Comparison of ENCODE assay signal across 25 mouse cellular contexts in the genomic region with DNA sequence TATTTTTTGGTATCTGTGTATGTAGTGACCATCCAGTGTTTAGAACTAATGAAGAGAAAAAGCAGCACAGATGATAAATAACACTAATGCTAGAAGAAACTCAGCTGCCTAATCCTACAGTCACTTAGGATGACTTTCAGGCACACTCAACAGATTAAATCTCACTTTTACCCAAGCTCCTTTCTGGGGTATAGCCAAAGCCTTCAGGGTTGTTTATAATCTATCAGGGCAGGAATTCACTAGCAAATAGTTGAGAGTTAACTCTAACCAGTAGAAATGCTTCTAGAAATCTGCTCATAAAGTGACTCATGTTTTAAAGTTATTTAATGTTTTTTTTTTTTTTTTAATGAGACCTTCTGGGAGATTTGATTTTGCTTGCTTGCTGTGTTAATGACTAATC. TPM values are rescaled to one million over a fixed set of nuclear protein-coding genes. Genes with fewer than 3 reads are reported as not detected.
A peak's percentile ranks its signal among the peaks of the same experiment; 100 is the strongest.
DNase-seq lines count a peak whose midpoint lies in the region; ATAC-seq and TF ChIP-seq lines count a peak whose summit lies in the region.
"Had no signal": no experiment of that assay in that cellular context is flagged by ENCODE, and none has a peak within 500 bp of the region (broad histone marks: within the 10 kb centered on the region; RNA-seq: fewer than 3 reads in every experiment).

No protein-coding gene starts in this region.

- no peak overlapping the region for H3K4me3 ChIP-seq in lung, embryonic 14.5 days (ENCODE audit: low read depth, low read length)
- no peak overlapping the region for H3K4me3 ChIP-seq in stomach, embryonic 14.5 days (ENCODE audit: low read depth, low read length)
- no peak overlapping the region for H3K4me3 ChIP-seq in stomach, postnatal 0 days (ENCODE audit: low read depth, low read length)
- H3K4me3 ChIP-seq in liver, postnatal 0 days (ENCODE audit: low read depth, low read length): no peak overlapping the region
- H3K4me3 ChIP-seq: embryonic facial prominence, embryonic 10.5 days; embryonic facial prominence, embryonic 12.5 days; forebrain, embryonic 10.5 days; forebrain, embryonic 12.5 days had no signal

- H3K4me2 ChIP-seq in lung, embryonic 14.5 days: no peak overlapping the region
- no peak overlapping the region for H3K4me2 ChIP-seq in stomach, embryonic 14.5 days (replicated peaks; ENCODE audit: low read depth, low read length)
- no peak overlapping the region for H3K4me2 ChIP-seq in stomach, postnatal 0 days (replicated peaks; ENCODE audit: low read depth)
- H3K4me2 ChIP-seq in liver, postnatal 0 days (ENCODE audit: low read depth, low read length): no peak overlapping the region
- H3K4me2 ChIP-seq: embryonic facial prominence, embryonic 12.5 days; forebrain, embryonic 12.5 days had no signal

- H3K27me3 ChIP-seq in lung, embryonic 14.5 days (ENCODE audit: insufficient read depth, low read length): no peaks in the 10 kb centered on the region
- H3K27me3 ChIP-seq in stomach, embryonic 14.5 days (ENCODE audit: control insufficient read depth, insufficient read depth, low read length): no peaks in the 10 kb centered on the region
- no peaks in the 10 kb centered on the region for H3K27me3 ChIP-seq in stomach, postnatal 0 days (ENCODE audit: control insufficient read depth, insufficient read depth, low read length)
- H3K27me3 ChIP-seq in liver, postnatal 0 days (ENCODE audit: insufficient read depth, low read length): no peaks in the 10 kb centered on the region
- H3K27me3 ChIP-seq: embryonic facial prominence, embryonic 12.5 days; forebrain, embryonic 12.5 days had no signal

- no peaks in the 10 kb centered on the region for H3K36me3 ChIP-seq in lung, embryonic 14.5 days (ENCODE audit: insufficient read depth)
- no peaks in the 10 kb centered on the region for H3K36me3 ChIP-seq in stomach, embryonic 14.5 days (ENCODE audit: control insufficient read depth, insufficient read depth, low read length)
- no peaks in the 10 kb centered on the region for H3K36me3 ChIP-seq in stomach, postnatal 0 days (ENCODE audit: control insufficient read depth, insufficient read depth, low read length)
- no peaks in the 10 kb centered on the region for H3K36me3 ChIP-seq in liver, postnatal 0 days (replicated peaks; ENCODE audit: insufficient read depth, low read length)
- H3K36me3 ChIP-seq: embryonic facial prominence, embryonic 10.5 days; embryonic facial prominence, embryonic 12.5 days; forebrain, embryonic 10.5 days; forebrain, embryonic 12.5 days had no signal

- H3K4me1 ChIP-seq in lung, embryonic 14.5 days (ENCODE audit: insufficient read depth): no peaks in the 10 kb centered on the region
- H3K4me1 ChIP-seq in stomach, embryonic 14.5 days (ENCODE audit: control insufficient read depth, insufficient read depth, low read length): no peaks in the 10 kb centered on the region
- H3K4me1 ChIP-seq in stomach, postnatal 0 days (replicated peaks; ENCODE audit: control insufficient read depth, insufficient read depth): no peaks in the 10 kb centered on the region
- no peaks in the 10 kb centered on the region for H3K4me1 ChIP-seq in liver, postnatal 0 days (ENCODE audit: insufficient read depth)
- H3K4me1 ChIP-seq: embryonic facial prominence, embryonic 10.5 days; embryonic facial prominence, embryonic 12.5 days; forebrain, embryonic 10.5 days; forebrain, embryonic 12.5 days had no signal

- no peak overlapping the region for H3K9ac ChIP-seq in lung, embryonic 14.5 days
- H3K9ac ChIP-seq in stomach, embryonic 14.5 days (replicated peaks; ENCODE audit: low read depth, low read length): no peak overlapping the region
- H3K9ac ChIP-seq in stomach, postnatal 0 days (ENCODE audit: low read length): no peak overlapping the region
- no peak overlapping the region for H3K9ac ChIP-seq in liver, postnatal 0 days (replicated peaks)
- H3K9ac ChIP-seq: embryonic facial prominence, embryonic 12.5 days; forebrain, embryonic 12.5 days had no signal

- no peak for ATAC-seq in lung, embryonic 14.5 days (ENCODE audit: insufficient read depth)
- no peak for ATAC-seq in stomach, embryonic 14.5 days (ENCODE audit: insufficient number of reproducible peaks, insufficient read depth, low FRiP score, low read depth)
- ATAC-seq in stomach, postnatal 0 days (ENCODE audit: low FRiP score, low TSS enrichment): peak; percentile 49; the same call in 1 of the 2 replicates
- no peak for ATAC-seq in liver, postnatal 0 days
- no peak for ATAC-seq in frontal cortex, adult (ENCODE audit: low TSS enrichment)
- ATAC-seq: forebrain, embryonic 14.5 days; forebrain, embryonic 16.5 days had no signal

- no peaks in the 10 kb centered on the region for H3K9me3 ChIP-seq in lung, embryonic 14.5 days (ENCODE audit: low read depth, low read length)
- no peaks in the 10 kb centered on the region for H3K9me3 ChIP-seq in stomach, embryonic 14.5 days (ENCODE audit: control insufficient read depth, low read depth, low read length)
- no peaks in the 10 kb centered on the region for H3K9me3 ChIP-seq in stomach, postnatal 0 days (ENCODE audit: control insufficient read depth, low read length)
- no peaks in the 10 kb centered on the region for H3K9me3 ChIP-seq in liver, postnatal 0 days (ENCODE audit: low read length)
- H3K9me3 ChIP-seq: embryonic facial prominence, embryonic 10.5 days; embryonic facial prominence, embryonic 12.5 days; forebrain, embryonic 10.5 days; forebrain, embryonic 12.5 days had no signal

- DNase-seq in lung, embryonic 14.5 days: peak; percentile 51
- no peak for DNase-seq in lung, postnatal 10 days
- peak; percentile 60 for DNase-seq in NIH3T3 (ENCODE audit: low read depth)
- DNase-seq in stomach, postnatal 0 days (ENCODE audit: low spot score): no peak
- DNase-seq in liver, postnatal 0 days: no peak
- no peak for DNase-seq in yolk sac, embryonic 10.5 days (ENCODE audit: low spot score)
- DNase-seq: adrenal gland, adult 2 months; adrenal gland, postnatal 10 days; adrenal gland, postnatal 25 days; cerebellum, adult 11 months; cerebellum, adult 18-20 months; cerebellum, adult 9-10 months; cerebellum, postnatal 10 days; cerebellum, postnatal 25 days had no signal

- TF ChIP-seq EP300 in stomach, postnatal 0 days (optimal IDR thresholded peaks at IDR 0.05): no peak
- TF ChIP-seq EP300 in liver, postnatal 0 days (IDR thresholded peaks at IDR 0.05; ENCODE audit: low read depth): no peak

- no peak overlapping the region for H3K27ac ChIP-seq in lung, embryonic 14.5 days (ENCODE audit: low read depth)
- H3K27ac ChIP-seq in stomach, embryonic 14.5 days (ENCODE audit: low read length): peak overlapping the region; percentile 55; the same call in 1 of the 2 replicates
- no peak overlapping the region for H3K27ac ChIP-seq in stomach, postnatal 0 days (replicated peaks)
- no peak overlapping the region for H3K27ac ChIP-seq in liver, postnatal 0 days (ENCODE audit: low read depth)
- H3K27ac ChIP-seq: embryonic facial prominence, embryonic 10.5 days; embryonic facial prominence, embryonic 12.5 days; forebrain, embryonic 10.5 days; forebrain, embryonic 12.5 days had no signal

- TF ChIP-seq CTCF in lung, embryonic 14.5 days (IDR thresholded peaks at IDR 0.05; ENCODE audit: low read depth): no peak
- no peak for TF ChIP-seq CTCF in stomach, postnatal 0 days (IDR thresholded peaks at IDR 0.05; ENCODE audit: low read depth)
- no peak for TF ChIP-seq CTCF in liver, postnatal 0 days (IDR thresholded peaks at IDR 0.05; ENCODE audit: low read depth)

RNA-seq across cellular contexts. Expression of gene Ptchd1, which starts 43.8 kb away (rescaled TPM):
- polyA plus RNA-seq in lung, embryonic 14.5 days (2014; fragmentation: Nextera tagmentation; extraction: Ambion mirVana): 0.32 and 0.76 TPM in 2 replicates
- 5.5 and 6.7 TPM in 2 replicates for polyA plus RNA-seq in stomach, embryonic 14.5 days (2014; fragmentation: Nextera tagmentation; extraction: Ambion mirVana)
- polyA plus RNA-seq in stomach, postnatal 0 days (2015; fragmentation: Nextera tagmentation; extraction: Ambion mirVana): 1.8 and 2.0 TPM in 2 replicates
- not detected in 2 replicates for polyA plus RNA-seq in liver, postnatal 0 days (2015; fragmentation: Nextera tagmentation; extraction: Ambion mirVana)
- polyA plus RNA-seq: adrenal gland, adult 2 months had no signal

RNA-seq across cellular contexts. Expression of gene Gm15155, which starts 44.8 kb away (rescaled TPM):
- not detected in 2 replicates for polyA plus RNA-seq in lung, embryonic 14.5 days (2014; fragmentation: Nextera tagmentation; extraction: Ambion mirVana)
- polyA plus RNA-seq in stomach, embryonic 14.5 days (2014; fragmentation: Nextera tagmentation; extraction: Ambion mirVana): 0.33 and 0.76 TPM in 2 replicates
- not detected in 2 replicates for polyA plus RNA-seq in stomach, postnatal 0 days (2015; fragmentation: Nextera tagmentation; extraction: Ambion mirVana)
- not detected in 2 replicates for polyA plus RNA-seq in liver, postnatal 0 days (2015; fragmentation: Nextera tagmentation; extraction: Ambion mirVana)
- polyA plus RNA-seq: adrenal gland, adult 2 months; brain, embryonic 14.5 days; C2C12; embryonic facial prominence, embryonic 10.5 days; embryonic facial prominence, embryonic 12.5 days; embryonic facial prominence, embryonic 14.5 days; forebrain, embryonic 10.5 days; forebrain, embryonic 12.5 days; forebrain, embryonic 14.5 days had no signal

Comparison
In these comparisons a context has a peak if more than half of its experiments do, and no peak if none do; other contexts are left out.
1. DNase-seq: peak in lung, embryonic 14.5 days (single experiment) and NIH3T3 (single experiment); none in lung, postnatal 10 days (single experiment), stomach, postnatal 0 days (single experiment), liver, postnatal 0 days (single experiment) and yolk sac, embryonic 10.5 days (single experiment).